Mouse (Mus musculus) c-Kit-positive CD71-negative TER-119-negative erythroid progenitor cells, embryonic 14.5 days (primary cell): Measurements from ENCODE around the gene Smim8.

Source experiments
- DNase-seq: peaks from one replicate; pipeline ENCODE4 v3.0.0-alpha.2; 2013; ENCODE audit warnings: low read depth

Smim8 gene

DNA sequence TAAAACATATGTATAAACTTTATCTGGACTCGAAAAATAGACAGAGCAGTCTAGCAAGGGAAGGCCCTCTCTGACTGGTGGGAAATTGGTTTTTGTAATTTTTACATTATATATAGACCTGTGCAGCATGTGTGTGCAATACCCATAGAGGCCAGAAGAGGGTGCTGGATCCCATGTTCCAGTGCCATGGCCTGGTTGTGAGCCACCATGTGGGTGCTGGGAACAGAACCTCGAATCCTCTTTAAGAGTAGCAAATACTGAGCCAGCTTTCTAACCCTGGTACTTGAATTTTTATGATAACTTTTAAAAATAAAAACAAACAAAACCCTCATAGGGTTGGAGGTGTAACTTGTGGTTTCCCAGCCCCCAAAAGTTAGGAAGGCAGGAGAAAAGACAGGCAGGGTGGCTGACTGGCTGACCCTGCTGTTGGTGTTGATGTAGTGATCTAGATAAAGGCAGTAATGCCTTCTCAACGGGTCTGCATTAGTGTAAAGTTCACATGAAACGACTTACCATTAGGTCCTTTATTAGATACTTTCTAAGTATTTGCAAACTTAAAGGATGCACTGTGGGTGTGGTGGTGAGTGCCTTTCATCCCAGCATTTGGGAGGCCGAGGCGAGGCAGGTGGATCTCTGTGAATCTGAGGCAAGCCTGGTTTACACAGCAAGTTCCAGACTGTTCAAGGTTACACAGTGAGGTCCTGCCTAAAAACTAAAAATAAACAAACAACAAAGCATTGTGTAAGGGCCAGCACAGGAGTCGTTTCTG lies 57.9 kb downstream of the Smim8 start:
- no peak for DNase-seq

DNA sequence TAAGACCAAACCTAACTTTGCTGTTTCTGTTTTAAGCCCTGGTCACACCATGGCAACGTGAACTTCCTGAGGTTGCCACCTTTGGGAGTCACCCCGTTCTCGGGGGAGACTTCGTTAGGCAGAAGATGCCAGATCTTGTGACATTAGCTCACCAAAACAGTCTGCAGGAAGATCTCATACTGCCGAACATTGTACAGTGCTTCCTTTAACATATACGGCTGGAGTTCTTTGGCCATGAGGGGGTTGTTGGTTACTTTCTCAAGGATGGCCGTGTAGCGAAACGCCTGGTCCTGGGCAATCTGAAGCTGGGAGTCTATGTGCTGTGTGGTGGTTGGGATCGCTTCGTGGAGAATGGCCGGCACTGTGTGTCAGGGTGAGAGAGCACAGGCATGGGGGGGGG lies 58.8 kb downstream of the Smim8 start:
- DNase-seq, result no peak
